Mouse (Mus musculus): ENCODE measurements around the gene Bicc1.

- TF ChIP-seq CTCF (IDR thresholded peaks at IDR 0.05; ENCODE audit: low read depth, low read length) (no peak), POLR2A (IDR thresholded peaks at IDR 0.05; ENCODE audit: insufficient read depth, low read length) (no peak)
Observed at GRCm38 (mm10) chr10:71082986-71083385, 76.5 kb downstream of the Bicc1 start.
